Mouse (Mus musculus) subcutaneous adipose tissue, adult 2 months (tissue): ENCODE results near the gene Tjp3. TPM values are rescaled to one million over a fixed set of nuclear protein-coding genes. Genes with fewer than 3 reads are reported as not detected.

Experiments used
- polyA plus RNA-seq: library from polyadenylated mRNA; depleted of rRNA; stranded (reverse); fragments of >200 nt; gene quantifications from 2 replicates; pipeline ENCODE4 v1.2.3, GENCODE M21; 2012; ENCODE audit warnings: low replicate concordance; rRNA removed

Tjp3 gene
- 0.26 and 15.2 TPM in 2 replicates for polyA plus RNA-seq

DNA sequence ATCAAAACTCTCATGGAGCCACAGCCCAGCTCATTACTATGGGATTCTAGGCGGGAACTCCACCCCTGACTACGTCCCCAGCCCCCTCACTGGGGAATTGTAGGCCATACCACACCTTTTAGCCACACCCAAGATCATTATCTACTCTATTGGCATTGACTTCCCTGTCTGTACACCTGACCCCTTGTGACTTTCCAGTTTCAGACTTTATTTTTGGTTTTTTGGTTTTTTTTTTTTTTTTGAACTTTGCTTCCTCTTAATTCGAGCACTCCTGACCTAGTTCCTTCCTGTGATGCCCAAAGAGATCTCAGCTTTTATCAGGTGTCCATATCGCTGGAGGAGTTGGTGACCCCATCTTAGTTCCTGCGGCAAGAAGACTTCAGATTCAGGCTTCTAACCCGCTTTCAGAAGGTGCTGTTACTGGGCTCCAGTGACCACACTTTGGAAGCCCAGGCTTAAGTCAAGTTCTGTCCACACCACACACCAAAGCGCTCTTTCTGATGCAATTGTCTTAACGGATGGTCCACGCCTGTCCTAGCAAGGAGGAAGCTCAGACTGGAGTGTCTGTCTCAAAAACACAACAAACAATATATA, at the start of gene Tjp3:
Gene Tjp3 (minus strand): TSS at position 71 of the 594 bp plus-strand sequence.

DNA sequence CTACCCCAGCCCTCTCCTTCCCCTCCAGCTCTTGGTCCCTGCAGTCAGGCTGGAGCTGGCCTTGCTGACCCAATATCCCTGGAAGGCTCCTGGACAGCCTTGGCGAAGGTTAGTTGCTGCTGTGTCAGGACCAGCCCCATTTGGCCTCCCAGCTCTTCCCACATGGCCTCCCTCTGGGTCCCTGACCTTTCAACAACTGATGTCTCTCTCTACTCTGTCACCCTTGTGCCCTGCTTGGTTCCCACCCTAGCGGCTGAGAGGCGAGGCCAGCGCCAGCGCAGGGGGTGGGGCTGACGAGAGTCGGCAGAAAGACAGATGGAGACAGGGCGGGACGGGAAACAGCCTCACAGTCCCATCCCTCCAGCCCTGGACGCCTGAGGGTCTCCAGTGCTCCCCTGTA, 37.0 kb upstream of the Tjp3 start, which contains the start of gene Tbxa2r:
Gene Tbxa2r (plus strand): TSS at position 346 of the 400 bp plus-strand sequence.

DNA sequence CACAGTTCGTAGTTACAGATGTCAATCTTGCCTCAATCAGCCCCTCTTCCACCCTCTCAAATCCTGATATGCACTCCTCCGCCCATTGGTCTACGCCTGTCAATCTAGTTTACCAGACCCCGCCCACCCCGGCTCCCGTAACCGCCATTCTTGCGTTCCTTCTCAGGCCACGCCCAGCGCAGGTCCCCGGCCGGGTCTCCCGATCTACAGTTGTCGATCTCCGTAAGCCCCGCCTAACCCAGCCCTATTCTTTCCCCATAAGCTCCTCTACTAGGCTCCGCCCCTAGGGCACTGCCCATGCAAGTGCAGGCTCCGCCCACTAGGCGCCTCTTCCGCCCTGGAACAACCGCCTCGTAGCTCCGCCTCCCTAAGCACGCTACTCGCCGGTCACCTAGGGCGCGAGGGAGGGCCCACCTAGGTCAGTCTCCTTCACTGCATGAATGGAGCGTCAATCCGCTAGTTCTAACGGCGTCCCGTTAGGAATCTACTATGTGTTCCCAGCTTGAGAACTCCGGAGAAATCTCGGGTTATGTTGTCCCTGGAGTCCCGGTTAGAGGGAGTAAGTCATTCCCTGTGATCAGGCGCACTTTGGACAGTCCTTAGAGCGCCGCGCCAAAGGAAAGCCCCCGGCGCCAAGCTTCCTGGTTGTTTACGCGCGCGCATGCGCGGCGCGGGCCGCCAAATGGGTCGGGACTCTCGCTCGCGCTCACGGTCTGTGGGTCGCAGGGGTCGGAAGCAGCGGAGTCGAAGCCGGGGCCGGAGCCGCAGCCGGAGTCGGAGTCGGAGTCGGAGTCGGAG, 29.4 kb upstream of the Tjp3 start, which contains the start of gene Cactin:
Gene Cactin (plus strand): TSS at position 554 of the 798 bp plus-strand sequence.

DNA sequence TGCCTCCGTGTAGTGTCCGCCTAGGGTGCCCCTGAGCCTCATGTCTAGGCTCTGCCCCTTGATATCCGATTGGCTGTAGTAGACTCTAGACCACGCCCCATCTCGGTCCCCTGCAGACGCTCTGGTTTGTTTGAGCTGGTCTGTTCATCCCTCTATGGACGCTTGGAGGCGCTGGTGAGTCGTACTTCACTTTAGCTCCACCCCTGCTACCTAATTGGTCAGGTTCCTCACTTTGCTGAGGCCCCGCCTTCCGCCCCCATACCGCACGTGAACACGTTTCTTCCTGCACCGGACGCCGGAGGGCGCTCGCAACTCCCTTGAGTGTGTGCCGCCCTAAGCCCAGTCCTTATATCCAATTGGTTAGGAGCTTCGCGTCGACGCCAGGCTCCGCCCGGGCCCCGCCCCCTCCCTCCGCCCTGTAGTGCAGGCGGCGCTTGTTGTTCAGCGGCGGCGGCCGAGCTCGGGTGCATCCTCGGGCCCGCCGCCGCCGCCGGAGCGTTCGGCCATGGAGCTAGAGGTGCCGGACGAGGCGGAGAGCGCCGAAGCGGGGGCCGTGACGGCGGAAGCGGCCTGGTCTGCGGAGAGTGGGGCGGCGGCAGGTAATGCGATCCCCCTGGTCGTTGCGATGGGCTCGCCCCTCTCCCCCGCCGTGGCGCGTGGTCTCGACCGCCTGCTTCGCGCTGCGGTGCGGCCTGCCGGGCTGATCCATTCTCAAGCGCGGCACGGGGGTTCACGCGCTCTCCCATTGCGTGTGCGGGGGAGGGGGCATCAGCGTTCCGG, 1.4 kb upstream of the Tjp3 start, which contains the start of gene Pip5k1c:
Gene Pip5k1c (plus strand): TSS at position 410 of the 780 bp plus-strand sequence.

DNA sequence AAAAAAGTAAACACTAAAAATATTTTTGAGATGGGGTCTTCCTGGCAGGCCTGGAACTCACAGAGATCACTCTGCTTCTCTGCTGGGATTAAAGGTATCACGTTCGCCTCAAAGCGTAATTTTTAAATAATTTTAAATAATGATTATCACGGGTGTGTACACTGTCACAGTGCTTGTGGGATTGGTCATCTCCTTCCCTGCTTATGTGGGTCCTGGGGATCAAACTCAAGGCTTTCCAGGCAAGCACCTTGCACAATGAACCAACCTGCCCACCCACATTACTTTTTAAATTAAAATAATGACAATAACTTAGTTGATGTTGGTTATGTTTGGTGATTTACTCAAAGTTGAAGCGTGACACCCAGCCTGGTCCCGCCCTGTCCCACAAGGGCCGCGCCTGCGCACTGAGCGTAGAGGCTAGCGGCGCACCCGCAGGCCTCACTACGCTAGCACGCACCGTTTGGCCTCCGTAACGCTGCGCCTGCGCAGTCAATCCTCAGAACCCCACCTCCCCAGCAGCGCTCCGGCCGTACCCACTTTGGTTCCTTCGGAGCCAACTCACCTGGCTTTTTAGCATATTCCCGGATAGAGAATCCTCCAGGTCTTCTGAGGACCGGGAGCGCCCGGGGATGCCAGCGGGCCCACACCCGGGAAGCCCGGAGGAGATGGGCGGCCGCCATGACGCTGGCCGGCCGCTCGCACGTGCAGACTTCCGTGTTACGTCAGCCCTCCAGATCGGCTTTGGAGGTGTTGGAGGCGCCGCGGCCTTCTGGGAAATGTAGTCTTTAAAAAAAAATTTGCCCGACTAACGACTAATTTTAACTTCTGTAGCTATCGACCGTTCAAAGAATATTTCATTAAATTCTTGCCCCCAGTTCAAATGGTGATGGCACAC, 24.9 kb downstream of the Tjp3 start, which contains the start of the genes Mrpl54 and Apba3:
Gene Mrpl54 (minus strand): TSS at position 724 of the 895 bp plus-strand sequence.
Gene Apba3 (plus strand): TSS at position 750 of the 895 bp plus-strand sequence.

DNA sequence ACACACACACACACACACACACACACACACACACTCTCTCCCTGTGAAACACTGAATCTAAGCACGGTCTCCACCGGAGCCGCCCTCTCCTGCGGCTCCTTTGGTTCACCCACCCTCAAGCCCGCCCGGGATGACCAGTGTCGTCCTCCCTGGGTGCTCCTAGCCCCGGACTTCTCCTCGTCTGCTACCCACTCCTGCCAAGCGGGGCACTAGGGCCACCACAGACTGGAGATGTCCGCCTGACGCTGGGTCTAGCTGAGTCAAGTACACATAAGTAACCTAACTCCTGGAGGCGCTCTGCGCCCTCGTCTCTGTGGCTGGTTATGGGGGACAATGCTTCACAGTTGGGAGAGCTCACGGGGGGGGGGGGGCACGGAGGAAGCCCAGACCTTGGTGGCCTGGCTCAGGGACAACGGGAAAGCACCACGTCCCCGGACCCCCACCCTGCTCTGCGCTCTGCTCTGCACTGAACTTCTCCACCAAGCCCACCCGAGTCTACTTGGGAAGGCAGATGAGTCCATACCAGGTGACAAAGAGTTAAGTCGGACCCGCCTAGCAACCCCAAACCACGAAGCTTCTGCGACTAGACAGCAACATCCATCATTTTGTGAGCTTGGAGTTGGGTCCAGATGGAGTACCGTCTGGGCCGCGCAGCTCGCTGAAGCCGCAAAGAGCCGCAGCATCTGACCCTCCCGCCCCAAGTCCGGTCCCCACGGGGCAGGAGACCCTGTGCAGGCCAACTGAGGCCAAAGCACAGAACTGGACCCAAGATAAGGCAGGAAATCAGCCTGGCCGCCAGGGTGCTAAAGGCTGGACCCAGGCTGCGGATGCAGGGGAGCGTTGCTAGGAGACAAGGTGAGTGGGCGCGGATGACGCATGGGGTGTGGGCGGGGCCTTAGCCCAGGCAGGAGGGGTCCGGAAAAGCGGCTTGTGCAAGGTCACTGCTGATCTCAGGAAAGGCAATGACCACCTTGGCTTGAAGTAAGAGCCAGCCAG, 38.7 kb downstream of the Tjp3 start, which contains the start of gene Matk:
Gene Matk (plus strand): TSS at position 512 of the 996 bp plus-strand sequence.

DNA sequence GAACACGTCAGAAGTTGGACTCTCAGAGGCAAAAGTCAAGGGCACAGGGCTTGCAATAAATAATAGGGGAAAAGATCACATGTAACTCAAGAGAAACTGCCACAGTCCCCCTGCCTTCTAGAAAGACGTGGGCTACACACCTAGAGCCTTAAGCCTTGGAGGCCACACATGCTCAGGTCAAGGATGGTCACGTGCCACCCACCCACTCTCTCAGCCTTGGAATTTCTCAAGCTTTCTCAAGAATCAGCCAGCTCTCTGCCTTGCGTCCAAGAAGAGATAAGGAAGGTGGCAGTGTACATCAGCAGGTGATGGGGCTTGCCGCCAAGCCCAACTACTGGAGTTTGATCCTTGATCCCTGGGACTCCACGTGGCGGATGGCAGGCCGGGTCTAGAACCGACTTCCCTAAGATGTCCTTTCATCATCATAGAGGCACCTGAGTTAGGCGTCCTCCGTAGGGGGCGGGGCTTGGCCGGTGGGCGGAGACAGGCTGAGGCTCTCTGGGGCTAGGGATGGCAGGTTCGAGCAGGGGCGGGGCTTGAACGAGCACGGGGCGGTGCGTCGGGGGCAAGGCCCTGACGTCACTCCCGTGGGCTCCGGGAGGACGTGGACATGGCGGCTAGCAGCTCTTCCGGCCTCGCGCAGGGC, 58.7 kb downstream of the Tjp3 start, which contains the start of gene Zfr2:
Gene Zfr2 (plus strand): TSS at position 576 of the 646 bp plus-strand sequence.

DNA sequence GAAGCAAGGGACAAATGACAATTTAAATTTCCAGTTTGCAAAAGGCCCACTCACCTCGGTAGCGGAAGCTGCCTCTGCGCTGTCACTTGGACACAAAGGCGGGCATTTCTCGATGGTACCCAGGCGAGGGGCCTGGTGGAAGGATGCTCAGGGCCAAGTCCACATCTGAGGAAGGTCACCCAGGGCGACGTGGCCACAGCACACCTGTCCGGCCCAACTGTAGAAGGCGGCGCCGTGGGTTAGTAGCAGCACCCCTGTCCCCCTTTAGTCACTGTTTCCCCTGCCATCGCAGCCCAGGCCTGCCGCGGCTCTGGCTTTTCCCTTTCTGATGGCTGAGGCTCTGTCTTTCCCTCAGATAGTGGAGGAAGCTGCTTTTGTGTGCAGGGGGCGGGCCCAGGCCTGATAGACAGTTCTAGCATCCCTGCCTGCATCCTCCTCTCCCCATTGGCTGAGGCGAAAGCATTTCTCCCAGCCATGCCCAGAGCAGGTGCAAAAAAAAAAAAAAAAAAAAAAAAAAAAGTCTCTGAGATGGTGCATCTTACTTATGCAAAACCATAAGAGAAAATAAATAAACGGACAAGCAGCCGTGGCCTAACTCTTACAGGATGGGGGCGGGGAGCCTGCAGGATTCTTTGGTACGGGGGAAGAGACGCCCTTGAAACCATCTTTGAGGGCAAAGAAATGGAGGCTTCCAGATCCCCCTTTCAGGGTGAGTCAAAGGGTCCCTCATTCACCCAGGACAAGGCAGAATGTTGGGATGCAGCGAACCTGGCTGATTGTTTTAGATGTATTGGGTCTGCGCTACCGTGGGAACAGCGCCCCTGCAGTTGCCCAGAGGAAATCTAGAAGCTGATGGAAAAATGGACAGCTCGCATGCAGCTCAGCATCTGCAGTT, 60.7 kb downstream of the Tjp3 start, which contains the start of gene Atcay:
Gene Atcay (minus strand): TSS at position 396 of the 895 bp plus-strand sequence.

Other genes with a start within 250 kb of the Tjp3 start
- 276 and 324 TPM in 2 replicates for gene Sgta, start 231.4 kb downstream of the Tjp3 start, polyA plus RNA-seq
- 29.8 and 72.2 TPM in 2 replicates for gene Thop1, start 221.5 kb downstream of the Tjp3 start, polyA plus RNA-seq
- gene Creb3l3, start 192.7 kb downstream of the Tjp3 start, polyA plus RNA-seq: 0.75 and 2.3 TPM in 2 replicates
- 134 and 183 TPM in 2 replicates for gene Map2k2, start 185.7 kb downstream of the Tjp3 start, polyA plus RNA-seq
- gene Zbtb7a, start 156.4 kb downstream of the Tjp3 start, polyA plus RNA-seq: 32.2 and 49.6 TPM in 2 replicates
- gene Pias4, start 123.7 kb downstream of the Tjp3 start, polyA plus RNA-seq: 28.2 and 37.7 TPM in 2 replicates
- 1,292 and 2,498 TPM in 2 replicates for gene Eef2, start 115.0 kb downstream of the Tjp3 start, polyA plus RNA-seq
- gene Dapk3, start 108.6 kb downstream of the Tjp3 start, polyA plus RNA-seq: 75.2 and 89.3 TPM in 2 replicates
- gene 4930442H23Rik, start 107.7 kb downstream of the Tjp3 start, polyA plus RNA-seq: not detected in 2 replicates
- not detected in 2 replicates for gene Nmrk2, start 89.5 kb downstream of the Tjp3 start, polyA plus RNA-seq
- gene Atcay, start 60.7 kb downstream of the Tjp3 start, polyA plus RNA-seq: 0.03 and 0.06 TPM in 2 replicates
- gene Zfr2, start 58.4 kb downstream of the Tjp3 start, polyA plus RNA-seq: 5.7 and 25.8 TPM in 2 replicates
- 3.3 and 4.0 TPM in 2 replicates for gene Matk, start 38.6 kb downstream of the Tjp3 start, polyA plus RNA-seq
- gene Mrpl54, start 24.6 kb downstream of the Tjp3 start, polyA plus RNA-seq: 78.4 and 104 TPM in 2 replicates
- gene Apba3, start 24.6 kb downstream of the Tjp3 start, polyA plus RNA-seq: 107 and 116 TPM in 2 replicates
- gene Pip5k1c, start 1.4 kb upstream of the Tjp3 start, polyA plus RNA-seq: 56.8 and 80.2 TPM in 2 replicates
- 23.1 and 38.0 TPM in 2 replicates for gene Cactin, start 29.5 kb upstream of the Tjp3 start, polyA plus RNA-seq
- 10.1 and 16.3 TPM in 2 replicates for gene Tbxa2r, start 37.1 kb upstream of the Tjp3 start, polyA plus RNA-seq
- gene Gipc3, start 51.7 kb upstream of the Tjp3 start, polyA plus RNA-seq: 2.2 and 4.8 TPM in 2 replicates
- 69.5 and 90.1 TPM in 2 replicates for gene Hmg20b, start 58.9 kb upstream of the Tjp3 start, polyA plus RNA-seq
- gene Mfsd12, start 65.9 kb upstream of the Tjp3 start, polyA plus RNA-seq: 38.6 and 41.1 TPM in 2 replicates
- 0.43 and 1.8 TPM in 2 replicates for gene 4930404N11Rik, start 74.2 kb upstream of the Tjp3 start, polyA plus RNA-seq
- 56.1 and 75.2 TPM in 2 replicates for gene Fzr1, start 86.9 kb upstream of the Tjp3 start, polyA plus RNA-seq
- gene Dohh, start 92.8 kb upstream of the Tjp3 start, polyA plus RNA-seq: 61.5 and 66.9 TPM in 2 replicates
- gene Gm48551, start 92.9 kb upstream of the Tjp3 start, polyA plus RNA-seq: 3.2 and 5.1 TPM in 2 replicates
- gene Gm48552, start 97.4 kb upstream of the Tjp3 start, polyA plus RNA-seq: 1.5 and 1.8 TPM in 2 replicates
- 9.8 and 12.3 TPM in 2 replicates for gene Smim24, start 101.5 kb upstream of the Tjp3 start, polyA plus RNA-seq
- gene Nfic, start 164.1 kb upstream of the Tjp3 start, polyA plus RNA-seq: 67.7 and 99.8 TPM in 2 replicates
- gene Celf5, start 191.1 kb upstream of the Tjp3 start, polyA plus RNA-seq: 0.70 and 0.93 TPM in 2 replicates
- gene Ncln, start 204.8 kb upstream of the Tjp3 start, polyA plus RNA-seq: 174 and 241 TPM in 2 replicates
- 7.2 and 9.4 TPM in 2 replicates for gene S1pr4, start 208.6 kb upstream of the Tjp3 start, polyA plus RNA-seq
- 3.8 and 5.3 TPM in 2 replicates for gene Gna15, start 232.6 kb upstream of the Tjp3 start, polyA plus RNA-seq